Comparison of ENCODE assay signal across 30 mouse cellular contexts in genomic region chr3:68617708-68618107, GRCm38 (mm10).
DNase-seq lines count a peak whose midpoint lies in the region; ATAC-seq and TF ChIP-seq lines count a peak whose summit lies in the region.
"Had no signal": no experiment of that assay in that cellular context is flagged by ENCODE, and none has a peak within 500 bp of the region (broad histone marks: within the 10 kb centered on the region; RNA-seq: fewer than 3 reads in every experiment).

No protein-coding gene starts in this region.

- TF ChIP-seq POLR2A in bone marrow, adult 2 months (IDR thresholded peaks at IDR 0.05; ENCODE audit: borderline replicate concordance, control insufficient read depth, low read depth, low read length): no peak

- peaks cover 6% of the 10 kb centered on the region; the same call in 1 of the 2 replicates for H3K4me1 ChIP-seq in bone marrow, adult 2 months (ENCODE audit: control insufficient read depth, insufficient read depth, low read length)
- H3K4me1 ChIP-seq in intestine, embryonic 15.5 days (replicated peaks): no peaks in the 10 kb centered on the region
- H3K4me1 ChIP-seq: embryonic facial prominence, embryonic 12.5 days; hindbrain, embryonic 13.5 days; neural tube, embryonic 12.5 days had no signal

- DNase-seq in cerebellum, postnatal 25 days: peak; percentile 2 to 3
- DNase-seq in cerebellum, adult 18-20 months: no peak
- peak; percentile 47 for DNase-seq in kidney, adult 9 months
- DNase-seq in kidney, postnatal 4 days: no peak
- DNase-seq: adrenal gland, postnatal 14 days; embryo, embryonic 11 days; gastrocnemius, postnatal 10 days; heart, adult 18-20 months; heart, postnatal 4 days; liver; lung, adult 2 months; lung, postnatal 14 days; right cerebral cortex, adult 18-20 months; spleen, adult 18-20 months; thymus, adult 2 months; thymus, postnatal 36 days had no signal

- H3K27me3 ChIP-seq in intestine, embryonic 15.5 days (replicated peaks): no peaks in the 10 kb centered on the region
- H3K27me3 ChIP-seq: embryonic facial prominence, embryonic 12.5 days; heart, embryonic 12.5 days; hindbrain, embryonic 13.5 days; neural tube, embryonic 12.5 days had no signal

- H3K27ac ChIP-seq in bone marrow, adult 2 months (ENCODE audit: control insufficient read depth, insufficient read depth, low read depth, low read length, poor library complexity): peak overlapping the region; percentile 50
- H3K27ac ChIP-seq in intestine, embryonic 15.5 days: no peak overlapping the region
- H3K27ac ChIP-seq: embryonic facial prominence, embryonic 12.5 days; hindbrain, embryonic 13.5 days; kidney, postnatal 0 days; liver, embryonic 14.5 days; midbrain, embryonic 12.5 days; neural tube, embryonic 12.5 days had no signal

- no peak overlapping the region for H3K4me2 ChIP-seq in intestine, embryonic 15.5 days (replicated peaks)
- H3K4me2 ChIP-seq: embryonic facial prominence, embryonic 12.5 days; heart, embryonic 12.5 days; hindbrain, embryonic 13.5 days; midbrain, embryonic 12.5 days; neural tube, embryonic 12.5 days had no signal

- no peak overlapping the region for H3K9ac ChIP-seq in intestine, embryonic 15.5 days
- H3K9ac ChIP-seq: embryonic facial prominence, embryonic 12.5 days; heart, embryonic 12.5 days; hindbrain, embryonic 13.5 days; liver, embryonic 14.5 days; midbrain, embryonic 12.5 days; neural tube, embryonic 12.5 days had no signal

- ATAC-seq in megakaryocyte, adult 5-6 weeks (ENCODE audit: poor library complexity, severe bottlenecking): peak; percentile 29
- ATAC-seq in intestine, embryonic 15.5 days: no peak
- ATAC-seq: forebrain, embryonic 16.5 days; intestine, postnatal 0 days had no signal

- 0 out of 2 replicates have a peak, but pooled peaks cover under 1% of the 10 kb centered on the region for H3K36me3 ChIP-seq in intestine, embryonic 15.5 days
- H3K36me3 ChIP-seq: G1E had no signal

- H3K9me3 ChIP-seq in intestine, embryonic 15.5 days: no peaks in the 10 kb centered on the region
- H3K9me3 ChIP-seq: embryonic facial prominence, embryonic 12.5 days; heart, embryonic 12.5 days; hindbrain, embryonic 13.5 days; midbrain, embryonic 12.5 days; neural tube, embryonic 12.5 days had no signal

- TF ChIP-seq CTCF in bone marrow, adult 2 months (IDR thresholded peaks at IDR 0.05; ENCODE audit: control insufficient read depth, insufficient read depth, low read length): no peak

- H3K4me3 ChIP-seq in bone marrow, adult 2 months (replicated peaks; ENCODE audit: control insufficient read depth, low read depth, low read length): no peak overlapping the region
- H3K4me3 ChIP-seq in intestine, embryonic 15.5 days (replicated peaks): no peak overlapping the region
- H3K4me3 ChIP-seq: embryonic facial prominence, embryonic 12.5 days; heart, embryonic 12.5 days; hindbrain, embryonic 13.5 days; midbrain, embryonic 12.5 days; myocyte; neural tube, embryonic 12.5 days had no signal

- 60% methylated on average over 10 of the region's 10 CpGs for WGBS in bone marrow, adult 2 months
- WGBS in intestine, embryonic 15.5 days: 82% methylated on average over 10 of the region's 10 CpGs

Comparison
In these comparisons a context has a peak if more than half of its experiments do, and no peak if none do; other contexts are left out.
1. DNase-seq: peak in cerebellum, postnatal 25 days (2 of 2) and kidney, adult 9 months (single experiment); none in cerebellum, adult 18-20 months (0 of 2) and kidney, postnatal 4 days (0 of 2).